Mouse (Mus musculus) kidney, postnatal 0 days (tissue): ENCODE measurements around the gene Uqcrfs1. TPM values are rescaled to one million over a fixed set of nuclear protein-coding genes. Genes with fewer than 3 reads are reported as not detected.

Experiments
- ATAC-seq: fragments of 200-750 bp; cut with Nextera tagmentation; replicated peaks from 2 replicates; pipeline ENCODE4 v1.8.0; 2017; ENCODE audit warnings: low read depth, moderate number of reproducible peaks, moderate TSS enrichment, moderate library complexity; ENCODE audit not compliant: low FRiP score
- DNase-seq: peaks from one replicate; pipeline ENCODE4 v3.0.0-alpha.2; 2016; ENCODE audit warnings: low spot score
- H3K27ac ChIP-seq: fragments of 300-500 bp; sonication (generic); 2 replicates; pipeline ENCODE4 v1.5.1; 2014; ENCODE audit warnings: mild to moderate bottlenecking
- H3K27me3 ChIP-seq: fragments of 300-500 bp; sonication (generic); 2 replicates; pipeline ENCODE4 v1.6.1; 2014; ENCODE audit warnings: low read length, mixed read lengths; ENCODE audit not compliant: insufficient read depth
- H3K36me3 ChIP-seq: fragments of 300-500 bp; sonication (generic); 2 replicates; pipeline ENCODE4 v1.6.1; 2014; ENCODE audit warnings: low read length, mixed read lengths; ENCODE audit not compliant: insufficient read depth
- H3K4me1 ChIP-seq: fragments of 300-500 bp; sonication (generic); replicated peaks from 2 replicates; pipeline ENCODE4 v1.6.1; 2014; ENCODE audit warnings: antibody characterized with exemption, low read length, mixed read lengths; ENCODE audit not compliant: insufficient read depth
- H3K4me2 ChIP-seq: fragments of 300-500 bp; sonication (generic); 2 replicates; pipeline ENCODE4 v1.6.1; 2014; ENCODE audit warnings: mild to moderate bottlenecking, low read length, moderate library complexity, mixed read lengths
- H3K4me3 ChIP-seq: fragments of 300-500 bp; sonication (generic); replicated peaks from 2 replicates; pipeline ENCODE4 v1.5.1; 2014; ENCODE audit warnings: low read depth, low read length
- H3K9ac ChIP-seq: fragments of 300-500 bp; sonication (generic); 2 replicates; pipeline ENCODE4 v1.6.1; 2014; ENCODE audit warnings: low read depth, low read length
- H3K9me3 ChIP-seq: fragments of 300-500 bp; sonication (generic); replicated peaks from 2 replicates; pipeline ENCODE4 v1.6.1; 2016; ENCODE audit warnings: low read length, inconsistent platforms, mixed read lengths
- CTCF ChIP-seq: IDR thresholded peaks from 2 replicates; pipeline ENCODE4 v1.5.1; 2016; ENCODE audit warnings: antibody characterized with exemption, low read depth, mild to moderate bottlenecking, moderate library complexity
- WGBS: fragments of 180-500 bp; shearing (Covaris S2); extraction: QIAGEN DNeasy Blood & Tissue Kit; methylation state at CpG from one replicate; pipeline ENCODE4 v1.1.7; 2014; 5-methylcytosine and 5-hydroxymethylcytosine counted together
- polyA plus RNA-seq: library from polyadenylated mRNA; unstranded; fragments of >200 nt; fragmentation: Nextera tagmentation; extraction: Ambion mirVana; gene quantifications from 2 replicates; pipeline ENCODE4 v1.2.1, GENCODE M21; 2015

Gene Uqcrfs1
- polyA plus RNA-seq, 1 experiment from 2014 or later, result 588 TPM

DNA sequence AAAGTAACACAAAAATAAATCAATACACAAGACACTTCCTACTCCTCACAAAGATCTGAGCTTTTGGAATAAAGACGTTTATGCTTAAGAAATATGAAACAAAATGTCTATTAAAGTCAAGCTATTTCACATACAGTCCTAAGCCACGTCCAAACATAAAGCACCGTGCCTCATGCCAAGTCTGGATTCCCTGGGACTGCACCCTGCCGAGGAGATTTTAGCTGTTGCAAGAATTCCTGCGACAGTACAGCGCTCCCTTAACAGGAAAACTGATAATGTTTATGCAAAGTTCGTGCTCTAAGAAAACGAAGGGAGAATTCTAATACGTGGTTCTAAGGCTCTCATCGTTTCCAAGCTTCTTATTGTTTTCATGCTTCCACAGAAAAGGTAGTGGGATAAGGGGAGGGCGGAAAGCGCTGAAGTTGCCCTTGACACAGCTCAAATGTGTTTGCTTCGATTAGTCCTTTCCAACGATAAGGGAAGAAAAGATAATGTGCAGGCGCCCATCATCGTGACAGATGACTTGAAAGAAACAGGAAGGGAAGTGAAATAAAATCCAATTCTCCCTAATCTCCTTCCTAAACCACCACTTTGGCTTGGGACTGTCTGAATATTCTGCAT is 23.8 kb downstream of the Uqcrfs1 start:
- no peaks in the 10 kb centered on the region for H3K36me3 ChIP-seq
- WGBS, result 68% methylated on average over 16 of the region's 16 CpGs
- no peak overlapping the region for H3K4me3 ChIP-seq
- H3K9me3 ChIP-seq, result no peaks in the 10 kb centered on the region
- no peaks in the 10 kb centered on the region for H3K27me3 ChIP-seq
- H3K9ac ChIP-seq, result no peak overlapping the region
- no peak for DNase-seq
- H3K27ac ChIP-seq, result no peak overlapping the region
- no peaks in the 10 kb centered on the region for H3K4me1 ChIP-seq
- no peak for TF ChIP-seq CTCF
- ATAC-seq, result no peak
- H3K4me2 ChIP-seq, result no peak overlapping the region

DNA sequence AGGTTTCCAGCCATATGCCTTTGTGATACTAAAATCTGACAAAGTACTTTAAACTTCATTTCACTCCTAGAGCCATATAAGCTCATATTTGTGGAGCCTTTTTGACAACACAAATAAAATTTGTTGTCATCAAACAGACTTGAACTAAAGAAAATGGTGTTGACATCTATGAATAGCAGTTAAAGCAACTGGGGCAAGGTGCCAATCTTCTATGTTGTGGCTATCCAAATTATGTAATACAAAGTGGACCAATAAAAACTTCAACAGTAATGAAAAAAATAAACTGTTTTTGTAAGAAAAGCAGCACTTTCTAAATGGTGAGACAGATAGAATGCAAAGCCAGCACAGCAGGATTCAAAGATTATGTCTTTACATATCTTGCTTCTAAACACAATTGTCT is 27.0 kb downstream of the Uqcrfs1 start:
- H3K9ac ChIP-seq, result no peak overlapping the region
- H3K27ac ChIP-seq, result no peak overlapping the region
- ATAC-seq (no peak), DNase-seq (peak; percentile 24)
- no peak overlapping the region for H3K4me3 ChIP-seq
- no peaks in the 10 kb centered on the region for H3K9me3 ChIP-seq
- no peak for TF ChIP-seq CTCF
- no peak overlapping the region for H3K4me2 ChIP-seq
- no peaks in the 10 kb centered on the region for H3K4me1 ChIP-seq
- H3K36me3 ChIP-seq, result no peaks in the 10 kb centered on the region
- no peaks in the 10 kb centered on the region for H3K27me3 ChIP-seq

DNA sequence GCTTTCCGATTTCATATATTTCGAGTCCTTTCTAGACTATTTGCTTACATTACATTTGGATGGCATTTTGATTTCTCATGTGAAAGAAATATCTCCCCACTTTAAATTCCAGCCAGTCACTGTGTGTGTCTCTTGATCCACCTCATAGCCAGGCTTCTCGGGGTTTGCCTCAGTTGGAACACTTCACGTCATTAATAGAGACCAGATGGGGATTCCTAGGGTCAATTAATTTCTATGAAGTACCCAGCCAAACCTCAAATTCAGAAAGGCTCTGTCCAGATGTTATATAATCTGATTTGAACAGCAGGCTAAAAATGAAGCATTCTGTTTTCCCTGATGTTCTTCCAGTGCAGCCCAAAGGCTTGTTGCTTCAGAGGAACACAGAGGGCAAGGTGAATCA is 37.5 kb downstream of the Uqcrfs1 start:
- TF ChIP-seq CTCF, result no peak
- Histone ChIP-seq H3K9me3 (no peaks in the 10 kb centered on the region), H3K4me1 (no peaks in the 10 kb centered on the region), H3K9ac (no peak overlapping the region), H3K4me2 (no peak overlapping the region), H3K27me3 (no peaks in the 10 kb centered on the region), H3K4me3 (no peak overlapping the region), H3K27ac (no peak overlapping the region), H3K36me3 (no peaks in the 10 kb centered on the region)
- ATAC-seq (no peak), DNase-seq (no peak)
- WGBS, result 79% methylated on average over 4 of the region's 4 CpGs

DNA sequence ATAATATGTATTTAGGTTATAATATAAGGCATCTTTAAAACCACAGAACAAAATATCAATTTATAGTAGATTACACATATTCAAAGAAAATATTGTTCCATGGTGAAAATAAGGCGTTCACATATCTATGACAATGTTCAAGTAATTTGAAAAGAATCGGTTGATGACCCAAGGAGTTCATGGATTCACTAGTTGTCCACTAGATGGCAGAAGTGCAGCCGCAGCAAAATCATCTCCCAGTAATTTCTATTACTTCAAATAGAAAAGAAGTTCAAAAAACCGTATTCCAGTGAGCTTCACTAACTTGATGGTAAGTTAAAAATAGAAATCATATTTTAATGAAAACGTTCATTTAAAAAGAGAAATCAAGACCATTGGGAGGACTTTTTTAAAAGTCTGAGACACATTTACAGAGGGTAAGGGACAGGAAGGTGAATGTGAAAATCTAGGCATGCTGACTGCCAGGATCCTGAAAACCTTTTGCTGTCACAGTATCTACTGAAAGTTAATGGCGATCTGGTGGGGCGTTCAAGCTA is 43.2 kb downstream of the Uqcrfs1 start:
- no peak overlapping the region for H3K9ac ChIP-seq
- no peaks in the 10 kb centered on the region for H3K36me3 ChIP-seq
- no peak overlapping the region for H3K27ac ChIP-seq
- ATAC-seq, result no peak
- H3K4me1 ChIP-seq, result no peaks in the 10 kb centered on the region
- DNase-seq, result peak; percentile 76
- H3K4me3 ChIP-seq, result no peak overlapping the region
- H3K9me3 ChIP-seq, result no peaks in the 10 kb centered on the region
- 36% methylated on average over 7 of the region's 7 CpGs for WGBS
- no peak overlapping the region; the same call in 1 of the 2 replicates for H3K4me2 ChIP-seq
- no peaks in the 10 kb centered on the region for H3K27me3 ChIP-seq
- TF ChIP-seq CTCF, result peak; percentile 76

Other genes with a start within 250 kb of the Uqcrfs1 start
- gene Agtr1a, start 208.9 kb downstream of the Uqcrfs1 start, polyA plus RNA-seq, result 27.7 and 31.3 TPM in 2 replicates
- gene Dusp22, start 114.6 kb upstream of the Uqcrfs1 start, polyA plus RNA-seq, result 18.0 and 19.6 TPM in 2 replicates
- gene Irf4, start 203.9 kb upstream of the Uqcrfs1 start, polyA plus RNA-seq, result 0.06 and 0.09 TPM in 2 replicates